Mouse (Mus musculus): ENCODE data around the gene Dtnbp1.

Gene Dtnbp1

DNA sequence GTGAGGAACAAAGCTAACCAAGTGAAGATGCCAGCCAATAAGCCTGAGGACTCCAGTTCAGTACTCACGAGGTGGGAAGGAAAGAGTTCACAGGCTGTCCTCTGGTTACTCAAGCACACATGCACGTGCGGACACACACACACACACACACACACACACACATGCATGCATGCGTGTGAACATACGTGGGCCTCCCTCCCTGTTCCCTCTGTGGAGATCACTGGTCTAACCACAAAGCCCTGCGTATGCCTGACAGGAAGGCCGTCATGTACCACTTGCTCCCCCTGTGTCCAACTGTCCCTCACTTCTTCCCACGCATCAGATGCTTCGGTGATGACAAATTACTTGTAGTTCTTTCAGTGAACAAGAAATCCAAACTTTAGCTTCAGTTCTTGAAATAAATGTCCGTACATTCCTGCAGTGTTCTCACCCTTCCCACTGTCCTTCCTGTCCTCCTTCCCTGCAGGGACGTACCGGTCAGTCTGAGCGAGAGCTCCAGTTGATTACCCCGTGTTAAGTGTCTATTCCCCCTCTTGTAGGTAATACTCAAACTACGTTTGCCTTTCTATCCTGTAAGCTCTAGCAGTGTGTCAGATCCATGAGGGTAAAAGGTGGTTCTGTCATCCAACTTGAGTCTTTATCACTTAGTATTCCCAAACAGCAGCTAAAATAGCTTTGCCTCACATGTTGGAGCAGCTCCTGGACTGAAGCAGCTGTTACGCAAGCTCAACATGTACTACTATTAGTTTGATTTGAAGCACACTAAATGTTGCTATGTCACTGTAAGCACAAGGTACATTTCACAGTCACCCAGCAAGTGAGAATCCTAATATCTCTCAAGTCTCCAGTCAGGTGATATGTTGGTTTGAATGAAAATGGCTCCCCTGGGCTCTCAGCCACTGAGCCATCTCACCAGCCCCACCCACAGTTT, 53.4 kb downstream of the Dtnbp1 start:
- DNase-seq (ENCODE audit: low spot score) = no peak

DNA sequence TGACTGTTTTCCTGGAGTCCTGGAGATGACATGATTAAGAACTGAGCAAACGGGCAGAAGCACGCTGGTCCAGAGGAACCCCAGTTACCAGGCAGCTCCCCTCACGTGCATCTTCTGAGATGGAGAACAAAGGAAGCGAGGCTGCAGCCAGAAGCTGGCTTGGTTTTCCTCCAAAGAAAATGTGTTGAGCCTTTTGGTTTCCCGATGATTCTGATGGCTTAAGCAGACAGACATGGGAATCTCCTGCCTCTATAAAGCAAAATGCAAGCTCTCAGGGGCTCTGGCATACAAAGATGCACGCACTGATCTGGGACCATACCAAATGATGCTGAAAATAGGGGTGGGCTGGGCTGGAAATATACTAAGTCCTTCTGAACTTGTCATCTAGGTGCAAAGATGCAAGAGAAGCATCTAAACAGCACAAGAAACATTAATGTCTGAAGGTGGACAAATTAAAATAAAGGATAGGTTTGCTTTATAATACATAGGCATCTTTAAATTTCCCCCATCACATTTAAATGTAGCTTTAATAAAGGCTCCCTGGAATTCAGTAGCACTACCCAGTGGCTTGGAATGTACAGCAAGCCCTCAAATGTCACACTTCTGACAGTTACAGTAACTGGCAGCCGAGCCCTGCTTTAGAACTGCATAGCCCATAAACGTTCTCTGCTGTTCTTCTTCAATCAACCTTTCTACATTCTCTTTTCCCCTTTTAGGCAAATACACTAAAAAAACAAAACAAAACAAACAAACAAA, 54.9 kb downstream of the Dtnbp1 start:
- no peak for DNase-seq (ENCODE audit: low spot score)

DNA sequence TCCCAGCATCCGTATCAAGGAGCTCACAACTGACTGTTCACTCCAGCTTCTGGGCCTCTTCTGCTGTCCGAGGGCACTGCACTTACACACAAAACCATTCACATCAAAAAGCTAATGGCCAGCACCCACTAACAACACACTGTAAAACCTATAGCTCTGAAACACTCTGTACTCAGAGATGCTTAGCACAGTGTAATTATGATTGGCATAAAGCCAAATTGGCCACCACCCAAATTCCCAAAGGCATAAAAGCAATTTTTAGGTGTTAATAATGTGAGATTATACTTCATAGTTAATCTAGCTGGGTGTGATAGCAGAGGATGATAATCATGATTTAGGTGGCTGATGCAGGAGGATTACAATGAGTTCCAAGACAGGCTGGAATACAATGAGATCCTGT, 58.3 kb downstream of the Dtnbp1 start:
- no peak for DNase-seq (ENCODE audit: low spot score)

DNA sequence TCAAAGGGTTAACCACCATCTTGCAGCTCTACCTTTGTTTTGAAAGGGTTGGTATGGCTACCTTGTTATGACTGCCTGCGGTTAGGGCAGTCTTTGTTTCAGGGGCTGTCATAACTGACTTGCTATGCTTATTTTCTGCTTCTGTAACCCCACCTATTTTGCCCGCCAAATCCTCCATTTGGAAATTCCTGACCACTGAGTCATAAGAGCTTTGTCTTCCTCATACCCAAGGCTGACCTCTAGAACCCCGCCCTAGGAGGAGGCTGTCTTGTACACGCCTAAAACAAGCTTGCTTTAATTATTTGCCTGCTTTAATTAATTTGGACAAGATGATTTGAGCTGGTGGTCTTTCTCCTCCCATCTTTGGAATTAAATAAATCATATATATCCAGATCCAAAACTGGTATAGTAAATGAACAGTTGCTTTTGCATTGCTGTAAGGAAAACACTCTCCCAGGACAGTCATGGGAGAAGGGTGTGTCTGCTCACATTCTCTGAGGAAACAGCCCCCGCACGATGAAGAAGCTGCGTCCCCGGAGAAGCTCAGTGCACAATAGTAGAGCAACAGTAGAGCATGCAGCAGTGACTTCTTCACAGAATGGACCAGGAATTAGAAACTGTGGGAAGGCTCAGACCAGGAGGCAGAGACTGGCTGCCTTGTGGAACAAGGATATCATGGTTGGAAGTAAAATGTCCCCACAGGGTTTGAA, 62.5 kb downstream of the Dtnbp1 start:
- no peak for DNase-seq (ENCODE audit: low spot score)

DNA sequence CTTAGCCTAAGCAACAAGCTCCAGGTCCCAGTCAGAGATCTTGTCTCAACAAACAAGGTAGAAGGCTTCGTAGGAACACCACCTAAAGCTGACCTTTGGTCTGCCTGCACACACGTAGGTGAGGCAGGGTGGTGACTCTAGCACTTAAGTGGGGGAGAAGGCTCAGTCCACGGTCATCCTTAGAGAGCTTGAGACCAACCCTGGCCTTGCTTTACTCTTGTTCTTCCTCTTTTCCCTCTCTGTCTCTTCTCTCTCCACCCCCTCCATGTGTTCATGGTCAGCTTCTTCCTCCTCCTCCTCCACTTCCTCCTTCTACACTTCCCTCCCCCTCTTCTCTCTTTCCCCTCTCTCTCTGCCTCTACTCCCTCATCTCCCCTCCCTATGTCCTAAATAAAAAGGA, 64.3 kb downstream of the Dtnbp1 start:
- peak; percentile 58 for DNase-seq (ENCODE audit: low spot score)

DNA sequence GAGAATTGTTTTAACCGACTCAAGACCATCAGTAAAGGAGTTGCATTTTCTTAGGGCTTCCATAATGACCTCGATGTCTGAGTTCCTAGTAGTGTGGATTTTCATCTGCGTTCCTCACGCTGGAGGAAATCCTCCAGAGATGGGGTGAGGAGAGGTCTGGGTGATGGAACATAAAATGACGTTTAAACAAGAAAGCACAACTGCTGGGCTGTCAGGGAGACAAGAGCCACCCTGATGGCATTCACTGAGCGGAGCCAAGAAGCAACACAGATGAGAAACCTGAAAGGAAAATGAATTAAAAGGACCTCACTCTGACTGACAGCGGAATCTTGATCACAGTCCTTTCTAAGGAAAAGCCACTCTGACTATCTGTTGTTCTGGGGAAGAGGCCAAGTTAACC, 68.4 kb downstream of the Dtnbp1 start:
- DNase-seq (ENCODE audit: low spot score) = no peak

DNA sequence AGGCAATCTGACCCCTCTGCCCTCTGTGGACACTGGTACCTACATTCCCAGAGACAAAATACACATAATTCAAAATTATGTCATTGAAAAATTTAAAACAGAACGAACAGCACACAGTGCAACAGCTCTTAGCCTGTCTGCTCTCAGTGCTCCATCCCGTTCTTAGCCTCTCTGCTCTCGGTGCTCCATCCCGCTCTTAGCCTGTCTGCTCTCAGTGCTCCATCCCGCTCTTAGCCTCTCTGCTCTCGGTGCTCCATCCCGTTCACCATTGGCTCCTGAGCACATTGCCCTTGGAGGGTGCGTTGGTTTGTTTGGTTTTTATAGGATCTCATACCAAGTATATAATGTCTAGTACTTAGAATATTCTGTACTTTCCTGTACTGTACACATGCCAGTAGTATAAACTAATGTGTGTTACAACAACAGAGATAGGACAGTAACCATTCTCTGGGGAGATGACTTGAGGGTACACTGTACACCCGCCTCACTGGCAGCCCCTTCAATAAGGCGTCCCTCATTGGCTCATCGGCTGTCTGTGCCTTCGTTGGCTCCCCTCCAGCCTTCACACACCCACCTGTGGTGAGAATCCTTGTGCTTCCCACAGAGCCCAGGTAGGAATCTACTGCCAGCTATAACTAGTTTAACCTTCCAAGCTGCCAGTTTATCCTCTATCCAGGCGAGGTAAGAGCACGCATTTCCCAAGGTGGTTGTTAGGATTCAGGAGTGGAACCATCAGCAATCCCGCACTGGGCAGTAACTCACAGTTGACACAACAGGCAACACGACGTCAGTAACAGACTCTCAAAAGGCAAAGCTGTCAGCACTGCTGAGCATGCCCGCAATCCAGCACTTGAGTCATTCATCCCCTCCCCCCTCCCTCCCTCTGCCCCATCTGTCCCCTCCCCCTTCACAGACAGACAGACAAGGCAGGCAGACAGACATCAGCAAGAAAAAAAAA, 69.4 kb downstream of the Dtnbp1 start:
- DNase-seq (ENCODE audit: low spot score) = no peak

DNA sequence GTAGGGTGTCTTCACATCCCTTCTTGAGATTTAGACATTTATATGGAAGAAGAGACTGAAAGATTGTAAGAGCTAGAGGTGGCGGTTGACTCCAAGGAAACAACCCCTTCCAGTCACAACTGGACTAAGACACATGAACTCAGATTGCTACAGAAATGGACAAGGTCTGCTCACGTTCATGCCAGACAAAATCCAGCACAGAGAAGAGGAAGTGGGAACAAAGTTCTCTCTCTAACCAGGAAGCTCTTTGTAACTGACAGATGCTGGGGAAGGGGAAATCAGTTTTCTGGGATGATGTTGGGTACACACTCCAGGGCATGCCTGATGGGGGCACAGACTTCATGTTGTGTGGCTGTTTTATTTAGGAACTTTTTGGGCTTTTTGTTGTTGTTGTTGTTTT, 75.6 kb downstream of the Dtnbp1 start:
- no peak for DNase-seq (ENCODE audit: low spot score)

DNA sequence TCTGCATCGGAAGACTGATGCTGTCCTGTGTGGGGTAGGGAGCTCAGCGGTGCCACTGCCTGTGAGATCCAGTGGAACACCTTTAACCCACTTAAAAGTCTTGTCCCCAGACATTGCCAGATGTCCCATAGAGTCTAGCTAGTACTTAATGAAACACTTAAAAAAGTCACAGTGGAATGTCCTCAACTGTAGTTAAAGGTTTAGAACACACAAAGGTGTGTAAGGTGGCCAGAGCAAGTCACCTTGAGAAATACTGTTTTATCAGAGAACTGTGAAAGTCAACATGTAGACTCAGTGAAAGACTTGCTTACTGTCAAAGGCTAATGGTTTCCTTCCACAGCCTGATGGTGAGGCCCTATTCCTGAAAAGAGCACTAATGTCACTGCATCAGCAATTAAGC, 76.8 kb downstream of the Dtnbp1 start:
- no peak for DNase-seq (ENCODE audit: low spot score)

DNA sequence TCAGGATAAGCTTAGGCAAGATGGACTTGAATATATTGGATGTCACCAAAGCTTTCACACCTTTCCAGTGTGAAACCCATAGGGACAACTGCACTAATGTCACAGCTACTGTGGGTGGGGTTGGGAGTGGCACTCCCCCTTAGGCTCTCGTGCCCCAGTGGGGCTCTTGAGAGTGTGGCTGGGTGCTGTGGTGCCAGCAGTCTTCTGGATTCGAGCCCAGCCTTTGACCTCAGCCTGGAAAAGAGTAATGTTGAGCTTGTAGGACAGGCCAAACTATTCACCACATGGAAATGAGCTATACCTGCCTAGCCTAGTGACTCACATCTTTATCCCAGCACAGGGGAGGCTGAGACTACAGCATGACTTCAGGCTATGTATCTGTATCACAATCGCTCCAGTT, 77.9 kb downstream of the Dtnbp1 start:
- DNase-seq (ENCODE audit: low spot score) = no peak

DNA sequence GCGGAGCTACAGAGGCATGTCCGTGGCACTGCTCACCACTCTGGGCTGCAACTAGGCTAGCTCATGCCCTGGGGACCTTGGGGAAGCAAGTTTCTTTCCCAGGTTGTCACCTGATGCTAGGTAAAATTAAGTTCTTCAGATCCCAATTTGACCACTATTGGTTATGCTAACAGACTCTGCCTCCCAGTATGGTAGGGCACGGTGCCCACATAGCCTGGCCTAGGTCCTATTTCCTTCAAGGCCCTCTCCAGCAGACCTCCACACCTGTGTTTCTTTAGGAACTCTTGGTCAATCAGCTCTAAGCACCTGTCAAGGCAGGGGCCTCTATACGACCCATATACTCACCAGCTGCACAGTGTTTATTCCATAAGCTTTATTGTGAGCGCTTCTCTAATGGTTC, 80.2 kb downstream of the Dtnbp1 start:
- no peak for DNase-seq (ENCODE audit: low spot score)

DNA sequence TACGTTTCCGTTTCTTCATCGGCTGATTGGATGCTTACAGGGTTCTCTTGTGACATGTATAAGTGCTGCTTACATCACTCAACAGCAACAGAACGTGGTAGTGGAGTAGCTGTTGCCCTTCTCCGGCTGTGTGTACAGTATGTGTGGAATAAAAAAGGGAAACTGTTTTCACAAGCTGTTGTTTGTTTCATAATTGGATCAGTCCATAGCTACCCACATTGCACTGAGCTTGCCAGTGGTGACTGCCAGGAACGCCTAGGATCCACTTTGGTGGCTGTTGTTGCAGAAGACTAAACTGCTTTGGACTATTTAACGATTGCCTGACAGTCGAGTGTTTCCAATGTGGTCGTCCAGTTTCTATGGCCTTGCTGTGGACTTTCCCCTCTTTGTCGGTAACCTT, 80.9 kb downstream of the Dtnbp1 start:
- DNase-seq (ENCODE audit: low spot score) = no peak

DNA sequence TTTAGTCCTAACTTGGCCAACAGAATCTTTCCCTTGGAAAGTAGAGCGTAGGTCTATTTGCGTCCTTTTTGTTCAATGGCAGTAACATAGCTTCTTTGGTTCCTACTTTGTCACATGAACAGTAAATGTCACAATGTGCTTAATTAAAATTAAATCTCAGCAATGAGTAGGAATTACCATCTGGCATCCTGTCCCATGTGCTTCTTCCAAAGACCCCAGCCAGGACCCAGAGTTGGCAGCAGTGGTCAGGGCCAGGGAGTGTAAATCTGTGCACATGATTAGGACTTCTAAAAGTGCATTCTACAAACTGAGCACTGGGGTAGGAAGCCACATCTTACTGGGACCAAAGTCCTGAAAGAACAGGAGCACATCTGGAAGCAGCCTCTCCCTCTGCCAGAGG, 83.7 kb downstream of the Dtnbp1 start:
- DNase-seq (ENCODE audit: low spot score) = no peak

DNA sequence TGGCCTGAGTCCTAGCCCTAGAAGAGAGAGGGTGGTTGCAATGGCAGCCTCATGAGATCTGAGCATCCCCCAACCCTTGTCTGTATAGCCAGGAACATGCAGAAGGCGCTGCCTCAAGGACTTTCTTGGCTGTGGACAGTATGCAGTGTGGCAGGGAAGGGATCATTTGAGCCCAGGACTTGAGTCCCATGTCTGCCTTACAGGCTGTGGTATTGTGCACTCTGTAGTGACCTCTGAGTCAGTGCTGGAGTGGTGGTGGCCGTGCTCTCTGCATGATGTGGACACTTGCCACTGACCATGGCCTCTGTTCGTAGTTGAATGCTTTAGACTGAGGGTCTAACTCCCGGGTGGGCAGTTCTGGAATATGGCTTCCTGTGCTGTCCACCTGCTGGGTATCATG, 84.7 kb downstream of the Dtnbp1 start:
- DNase-seq (ENCODE audit: low spot score) = no peak

DNA sequence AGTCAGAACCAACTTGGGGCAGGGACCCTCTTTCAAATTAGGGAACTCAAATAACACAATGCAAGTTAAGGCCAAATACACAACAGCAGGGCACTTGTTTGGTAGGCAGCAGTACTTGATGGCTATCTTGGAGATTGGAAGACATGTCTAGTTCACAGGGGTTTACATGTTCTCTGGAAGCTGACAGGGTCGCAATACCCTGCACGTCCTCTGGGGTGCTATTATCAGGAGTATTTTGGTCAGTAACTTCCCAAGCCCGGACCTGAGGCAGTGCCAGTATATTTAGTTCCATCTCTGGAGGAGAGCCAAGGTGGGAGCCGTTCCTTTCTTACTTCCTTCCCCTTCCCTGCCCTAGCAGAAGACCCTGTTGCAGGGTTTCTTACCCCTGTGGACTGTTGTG, 86.0 kb downstream of the Dtnbp1 start:
- DNase-seq (ENCODE audit: low spot score) = no peak

DNA sequence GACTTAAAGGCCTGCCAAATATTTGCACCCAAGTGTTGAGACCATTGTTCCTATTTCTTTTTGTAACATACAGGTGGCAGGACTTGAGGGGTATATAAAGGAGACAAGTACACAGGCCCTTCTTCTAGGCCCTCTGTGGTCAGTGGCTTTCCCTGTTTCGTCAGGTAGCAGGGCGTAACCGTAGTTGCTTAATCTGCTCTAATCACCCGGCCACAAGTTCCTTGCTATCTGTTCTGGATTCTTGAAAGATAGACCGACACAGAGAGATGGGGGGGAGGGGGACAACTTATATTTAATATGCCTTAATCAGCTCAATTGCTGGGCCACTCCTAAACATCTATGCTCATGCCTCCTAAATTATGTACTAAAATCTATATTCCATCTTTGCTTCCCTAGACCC, 86.6 kb downstream of the Dtnbp1 start:
- no peak for DNase-seq (ENCODE audit: low spot score)

DNA sequence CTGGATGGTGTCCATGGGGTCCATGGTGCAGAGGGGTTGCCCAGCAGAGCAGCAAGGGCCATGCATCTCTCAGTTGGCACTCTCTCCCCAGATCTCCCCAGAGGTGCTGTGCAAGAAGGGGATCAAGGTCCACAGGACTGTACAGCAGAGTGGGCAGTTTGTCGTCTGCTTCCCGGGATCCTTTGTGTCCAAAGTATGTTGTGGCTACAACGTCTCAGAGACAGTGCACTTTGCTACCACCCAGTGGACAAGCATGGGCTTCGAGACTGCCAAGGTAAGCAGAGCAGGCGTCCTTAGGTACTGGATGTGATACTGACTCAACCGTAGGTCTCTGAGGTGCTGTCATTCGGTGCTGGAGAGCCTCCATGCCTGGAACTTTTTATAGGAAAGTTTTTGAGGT, 88.4 kb downstream of the Dtnbp1 start:
- no peak for DNase-seq (ENCODE audit: low spot score)

DNA sequence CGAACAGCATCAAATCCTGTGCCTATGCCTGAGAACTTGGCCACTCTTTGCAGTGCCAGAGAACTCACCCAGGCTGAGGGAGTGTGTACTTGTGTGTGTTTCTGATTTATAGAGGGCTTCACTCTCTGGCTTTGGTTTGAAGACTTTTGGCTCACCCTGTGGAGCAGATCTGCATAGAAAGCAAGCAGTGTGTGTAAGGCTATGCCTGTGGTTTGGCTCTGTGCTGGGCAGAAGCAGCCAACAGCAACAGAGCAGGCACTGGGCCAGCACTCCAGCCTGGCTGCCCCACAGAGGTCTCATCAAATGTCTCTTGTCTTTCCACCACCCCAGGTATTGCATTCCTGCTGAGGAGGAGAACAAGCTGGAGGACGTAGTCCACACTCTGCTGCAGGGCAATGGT, 89.1 kb downstream of the Dtnbp1 start:
- DNase-seq (ENCODE audit: low spot score) = no peak

DNA sequence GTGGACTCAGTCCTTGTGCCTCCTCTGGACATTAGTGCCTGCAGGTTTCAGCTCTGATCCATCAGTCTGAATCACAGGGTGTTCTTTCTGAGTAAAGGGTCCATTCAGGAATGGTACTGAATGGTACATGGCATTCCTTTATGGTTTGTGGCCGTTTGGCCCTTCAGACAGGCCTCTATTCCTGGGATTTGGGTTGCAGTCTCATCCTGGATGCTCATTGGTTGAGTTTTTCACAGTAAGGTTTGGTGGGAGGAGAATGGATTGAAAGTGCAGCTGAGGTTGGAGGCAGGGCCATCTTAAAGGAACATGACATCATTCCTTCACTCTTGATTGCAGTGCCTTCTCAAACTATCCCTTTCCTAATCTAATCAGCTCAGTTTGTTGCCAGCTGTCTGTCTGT, 93.2 kb downstream of the Dtnbp1 start:
- no peak for DNase-seq (ENCODE audit: low spot score)

DNA sequence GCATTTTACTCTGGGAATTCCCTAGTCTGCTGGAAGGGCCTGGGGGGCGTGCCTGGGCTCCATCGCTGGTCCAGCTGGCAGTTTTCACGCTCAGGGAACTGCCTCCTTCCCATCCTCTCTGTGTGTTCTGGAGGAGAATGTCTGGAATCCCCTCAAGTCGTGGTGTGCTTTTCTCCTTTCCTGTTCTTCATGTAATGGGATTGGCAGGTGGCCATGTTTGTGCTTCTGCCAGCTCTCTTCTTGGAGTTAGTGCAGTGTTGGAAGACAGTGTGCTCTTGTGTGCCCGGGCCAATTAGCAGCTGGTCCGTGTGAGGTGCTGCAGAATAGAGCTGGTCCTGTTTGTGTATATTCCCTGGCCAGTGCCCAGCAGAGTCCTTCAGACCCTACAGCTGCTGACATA, 94.2 kb downstream of the Dtnbp1 start:
- DNase-seq (ENCODE audit: low spot score) = peak; percentile 28

DNA sequence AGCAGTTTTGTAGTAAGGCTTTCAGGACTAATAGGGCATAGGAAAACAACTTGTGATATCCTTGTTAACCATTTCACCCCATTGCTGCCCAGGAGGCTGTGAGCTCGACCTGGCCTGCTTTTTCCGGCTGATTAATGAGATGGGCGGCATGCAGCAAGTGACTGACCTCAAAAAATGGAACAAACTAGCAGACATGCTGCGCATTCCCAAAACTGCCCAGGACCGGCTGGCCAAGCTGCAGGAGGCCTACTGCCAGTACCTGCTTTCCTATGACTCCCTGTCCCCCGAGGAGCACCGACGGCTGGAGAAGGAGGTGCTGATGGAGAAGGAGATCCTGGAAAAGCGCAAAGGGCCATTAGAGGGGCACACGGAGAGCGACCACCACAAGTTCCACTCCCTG, 95.8 kb downstream of the Dtnbp1 start:
- DNase-seq (ENCODE audit: low spot score) = no peak

DNA sequence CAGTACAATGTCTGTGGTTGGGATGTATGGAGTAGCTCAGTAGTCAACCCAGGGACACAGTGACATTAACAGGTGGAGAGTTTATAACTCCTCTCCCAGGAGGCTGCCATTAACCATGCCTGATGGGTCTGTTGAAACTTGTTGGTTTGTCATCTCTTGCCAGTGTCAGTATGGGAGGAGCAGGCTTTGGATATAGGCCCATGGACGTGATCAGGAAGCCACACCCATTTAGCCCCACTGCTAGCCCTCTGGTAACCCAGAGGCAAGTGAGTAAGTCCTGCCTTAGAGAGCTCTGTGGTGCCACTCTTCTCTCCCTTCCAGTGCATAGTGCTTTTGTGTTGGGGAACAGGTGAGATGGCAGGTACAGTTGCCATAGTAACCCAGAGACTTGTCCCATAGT, 97.7 kb downstream of the Dtnbp1 start:
- no peak for DNase-seq (ENCODE audit: low spot score)
